Mouse (Mus musculus) adrenal gland, postnatal 14 days (tissue): Measurements from ENCODE around the gene Klk8. TPM values are rescaled to one million over a fixed set of nuclear protein-coding genes. Genes with fewer than 3 reads are reported as not detected.

Source experiments
- DNase-seq: peaks from one replicate; pipeline ENCODE4 v3.0.0; 2021; ENCODE audit warnings: mixed read lengths
- long read RNA-seq, 2 experiments: library from polyadenylated mRNA; stranded (forward); transcript quantifications; one replicate each; pipeline ENCODE4 v2.0.0; 2021
- total RNA-seq: library from RNA; stranded (reverse); gene quantifications from 2 replicates; pipeline ENCODE4 v1.2.3, GENCODE M21; 2021

The Klk8 gene
- 5.0 and 7.3 TPM in 2 replicates for total RNA-seq
- long read RNA-seq, experiment 1, partial matches to known transcripts, result 0 of 1 reads
- long read RNA-seq, experiment 1, other reads (novel, unspliced or antisense), result 0 of 1 reads
- long read RNA-seq, experiment 2, partial matches to known transcripts, result 0 of 3 reads
- long read RNA-seq, experiment 2, other reads (novel, unspliced or antisense), result 1 of 3 reads

DNA sequence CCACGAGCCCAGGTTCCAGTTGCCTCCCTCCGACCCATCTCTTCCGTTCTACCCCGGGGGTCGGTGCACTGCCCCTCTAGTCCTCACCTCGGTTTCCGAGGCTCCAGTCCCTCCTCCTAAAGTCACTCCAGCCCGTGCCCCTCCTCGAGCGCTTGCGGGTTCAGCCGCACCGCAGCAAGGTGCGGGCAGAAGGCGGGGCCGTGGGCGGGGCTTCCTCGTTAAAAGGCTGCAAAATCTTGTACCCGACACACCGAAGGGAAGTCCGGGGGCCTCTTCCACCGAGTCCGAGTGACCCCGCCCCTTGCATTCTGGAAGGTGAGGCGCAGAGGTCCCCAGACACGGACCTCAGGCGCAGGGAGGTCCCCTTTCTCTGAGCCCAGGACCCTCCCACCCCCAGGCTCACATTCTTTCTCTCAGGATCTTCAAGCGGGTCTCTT lies at the start of gene Klk8:
Gene Klk8 (plus strand): TSS at position 245 of the 437 bp plus-strand sequence.
- DNase-seq, result peak; percentile 23

DNA sequence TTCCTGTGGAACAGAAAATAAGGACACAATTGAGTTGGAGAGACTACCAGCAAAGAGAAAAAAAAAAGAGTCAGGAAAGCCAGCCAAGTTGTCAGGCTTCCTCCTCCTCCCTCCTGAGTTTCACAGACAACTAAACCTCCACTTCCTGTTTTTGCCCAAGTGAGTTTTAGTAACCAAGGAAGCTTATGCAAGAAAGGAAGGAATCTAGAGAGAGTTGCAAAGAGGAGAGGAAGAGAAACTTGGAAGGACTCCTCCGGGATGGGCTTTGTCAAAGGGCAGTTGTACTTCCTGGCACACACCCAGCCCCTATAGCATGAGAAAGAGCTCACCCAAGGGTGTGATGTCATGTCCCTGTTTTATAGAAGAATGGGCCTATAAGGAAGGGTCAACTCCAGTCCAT lies 49.6 kb upstream of the Klk8 start:
- peak; percentile 10 for DNase-seq

DNA sequence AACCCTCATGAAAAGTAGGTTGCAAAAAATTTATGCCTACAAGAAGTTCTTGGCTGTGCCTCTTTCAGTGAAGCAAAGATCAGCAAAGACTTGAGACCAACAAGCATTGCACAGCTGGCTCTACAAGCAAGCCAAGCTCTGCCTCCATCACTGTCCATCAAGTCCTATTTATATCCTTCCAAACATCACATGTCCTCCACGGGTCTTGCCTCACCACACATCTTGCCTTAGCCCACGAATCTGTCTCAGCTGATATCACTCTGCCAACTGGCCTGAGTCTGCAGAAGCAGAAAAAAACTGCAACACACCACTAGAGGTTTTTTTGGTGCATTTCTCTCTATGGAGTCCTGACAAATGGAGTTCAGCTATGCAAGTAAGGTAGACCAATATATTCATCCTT lies 44.6 kb upstream of the Klk8 start:
- DNase-seq, result no peak

DNA sequence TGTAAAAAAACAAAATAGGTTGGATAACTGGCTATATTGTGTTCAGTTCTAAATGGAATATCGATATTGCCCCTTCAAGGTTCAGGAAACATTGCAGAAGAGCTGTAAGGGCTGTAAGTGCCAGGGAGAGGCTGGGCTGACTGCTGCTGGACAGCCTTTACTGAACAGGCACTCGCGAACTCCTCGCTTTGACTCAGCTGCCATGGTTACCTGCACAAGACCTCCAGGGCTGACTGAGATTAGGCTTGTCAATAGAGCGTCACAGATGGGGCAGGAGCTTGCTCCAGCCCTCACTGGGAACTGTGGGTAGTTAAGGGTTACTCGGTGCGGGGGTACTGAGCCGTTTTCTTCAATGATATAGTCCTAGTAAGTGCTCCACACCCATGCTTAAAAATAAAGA lies 30.9 kb upstream of the Klk8 start:
- DNase-seq, result no peak

DNA sequence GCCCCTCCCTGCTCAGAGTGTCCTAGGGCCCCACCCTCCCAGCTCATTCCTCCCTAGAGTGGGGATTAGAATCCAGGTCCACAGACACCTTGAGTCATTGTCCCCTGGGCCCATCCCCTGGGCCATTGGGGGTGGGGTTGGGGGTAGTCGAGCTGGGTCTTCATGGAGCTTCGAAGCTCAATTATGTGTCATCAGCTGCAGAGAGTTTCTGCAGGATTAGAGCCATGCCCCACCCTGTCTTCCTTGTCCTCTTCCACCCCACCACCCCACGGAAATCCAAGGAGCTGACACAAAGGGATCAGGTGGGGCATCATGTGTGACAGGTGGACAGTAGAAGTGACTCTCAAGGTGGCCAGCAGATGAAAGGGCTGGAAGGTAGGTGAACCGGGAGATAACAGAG lies 28.8 kb upstream of the Klk8 start, which contains the start of gene Klk12:
Gene Klk12 (plus strand): TSS at position 301 of the 400 bp plus-strand sequence.
- no peak for DNase-seq

DNA sequence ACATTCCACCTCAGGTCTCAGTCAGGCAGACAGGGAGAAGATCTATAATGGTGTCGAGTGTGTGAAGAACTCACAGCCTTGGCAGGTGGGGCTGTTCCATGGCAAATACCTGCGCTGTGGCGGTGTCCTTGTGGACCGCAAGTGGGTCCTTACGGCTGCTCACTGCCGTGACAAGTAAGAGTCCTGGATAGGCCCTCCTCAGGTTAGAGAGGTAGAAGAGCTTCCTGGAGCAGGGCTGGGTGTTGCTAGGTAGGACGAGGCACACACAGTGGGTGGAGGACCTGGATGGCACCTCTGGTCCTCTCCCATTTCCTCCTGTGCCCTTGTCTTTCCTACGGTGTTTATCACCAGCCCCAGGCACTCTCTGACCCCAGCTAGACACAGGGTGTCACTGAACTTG lies 27.7 kb upstream of the Klk8 start:
- no peak for DNase-seq

DNA sequence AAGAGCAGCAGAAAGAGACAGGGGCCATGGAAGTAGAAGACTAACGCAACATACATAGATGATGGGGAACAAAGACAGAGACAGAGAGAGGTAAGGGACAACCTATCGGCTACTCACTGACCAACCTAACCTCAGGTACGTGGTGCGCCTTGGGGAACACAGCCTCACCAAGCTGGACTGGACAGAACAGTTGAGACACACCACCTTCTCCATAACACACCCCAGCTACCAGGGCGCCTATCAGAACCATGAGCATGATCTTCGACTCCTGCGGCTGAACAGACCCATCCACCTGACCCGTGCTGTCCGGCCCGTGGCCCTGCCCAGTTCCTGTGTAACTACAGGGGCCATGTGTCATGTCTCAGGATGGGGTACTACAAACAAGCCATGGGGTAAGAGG lies 26.7 kb upstream of the Klk8 start:
- no peak for DNase-seq

DNA sequence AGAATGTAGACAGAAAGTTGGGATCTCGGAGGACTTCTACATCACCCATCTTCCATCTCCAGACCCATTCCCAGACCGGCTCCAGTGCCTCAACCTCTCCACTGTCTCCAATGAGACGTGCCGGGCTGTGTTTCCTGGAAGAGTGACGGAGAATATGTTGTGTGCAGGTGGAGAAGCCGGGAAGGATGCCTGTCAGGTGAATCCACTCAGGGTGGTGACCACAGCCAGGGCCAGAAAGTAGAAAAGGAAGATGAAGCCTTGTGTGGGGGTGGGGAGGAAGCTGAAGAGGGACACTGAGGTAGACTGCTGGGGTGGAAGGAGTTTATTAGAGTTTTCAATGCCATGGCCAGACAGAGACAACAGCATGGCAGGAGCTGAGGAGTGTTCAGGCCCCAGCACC lies 25.5 kb upstream of the Klk8 start:
- DNase-seq, result no peak

DNA sequence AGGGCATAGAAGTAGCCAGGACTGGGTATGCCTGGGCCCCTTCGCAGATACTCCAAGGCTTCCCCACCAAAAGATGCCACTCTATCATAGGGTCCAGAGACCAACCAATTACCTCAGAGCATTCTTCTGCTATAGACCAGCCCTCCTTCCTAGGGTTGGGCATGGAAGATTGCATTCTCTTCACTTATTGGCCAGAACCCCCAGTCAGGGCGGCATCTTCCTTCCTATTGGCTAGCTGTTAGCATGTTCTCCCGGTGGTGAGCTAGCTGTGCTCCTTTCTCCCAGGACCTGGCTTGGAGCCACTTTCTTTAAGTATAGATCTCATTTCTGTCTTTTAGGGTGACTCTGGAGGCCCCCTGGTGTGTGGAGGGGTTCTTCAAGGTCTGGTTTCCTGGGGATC lies 24.5 kb upstream of the Klk8 start:
- no peak for DNase-seq

DNA sequence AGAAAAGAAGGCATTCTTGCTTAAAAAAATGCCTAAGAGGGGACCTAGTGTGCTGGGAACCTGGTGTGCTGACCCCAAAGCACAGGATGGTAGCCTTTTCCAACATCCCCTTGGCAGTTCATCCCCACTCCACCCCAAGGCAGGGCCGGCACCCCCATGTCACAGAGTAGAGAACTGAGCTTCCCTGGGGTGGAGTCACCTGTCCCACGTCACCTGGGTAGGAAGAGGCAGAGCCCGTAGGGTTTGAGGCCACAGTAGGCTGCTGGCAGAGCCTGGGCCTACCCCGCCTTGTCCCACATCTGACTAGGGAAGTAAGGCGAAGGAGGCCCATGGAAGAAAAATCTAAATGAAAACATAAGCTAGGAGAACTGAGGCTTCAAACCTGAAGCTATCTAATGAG lies 23.0 kb upstream of the Klk8 start, which contains the start of gene Klk11:
Gene Klk11 (plus strand): TSS at position 241 of the 400 bp plus-strand sequence.
- DNase-seq, result no peak

DNA sequence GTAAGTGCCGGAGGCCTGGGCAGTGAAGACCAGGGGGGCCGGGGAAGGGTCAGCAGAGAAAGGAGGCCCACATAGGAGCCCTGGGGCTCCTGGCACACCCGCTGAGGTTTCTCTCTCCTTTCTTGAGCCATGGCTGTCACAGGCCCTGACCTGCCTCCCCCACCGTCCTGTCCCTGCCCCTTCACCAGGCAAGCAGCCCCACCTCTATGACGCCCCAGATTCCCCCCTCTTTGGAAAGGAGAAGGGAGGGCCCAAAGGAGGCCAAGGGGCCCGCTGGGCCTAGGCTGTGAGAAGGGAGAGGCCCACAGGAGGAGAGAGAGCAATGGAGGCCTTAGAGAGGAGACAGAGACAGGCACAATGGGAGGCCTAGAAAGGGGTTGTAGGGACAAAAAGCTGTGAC lies 22.6 kb upstream of the Klk8 start:
- DNase-seq, result no peak

DNA sequence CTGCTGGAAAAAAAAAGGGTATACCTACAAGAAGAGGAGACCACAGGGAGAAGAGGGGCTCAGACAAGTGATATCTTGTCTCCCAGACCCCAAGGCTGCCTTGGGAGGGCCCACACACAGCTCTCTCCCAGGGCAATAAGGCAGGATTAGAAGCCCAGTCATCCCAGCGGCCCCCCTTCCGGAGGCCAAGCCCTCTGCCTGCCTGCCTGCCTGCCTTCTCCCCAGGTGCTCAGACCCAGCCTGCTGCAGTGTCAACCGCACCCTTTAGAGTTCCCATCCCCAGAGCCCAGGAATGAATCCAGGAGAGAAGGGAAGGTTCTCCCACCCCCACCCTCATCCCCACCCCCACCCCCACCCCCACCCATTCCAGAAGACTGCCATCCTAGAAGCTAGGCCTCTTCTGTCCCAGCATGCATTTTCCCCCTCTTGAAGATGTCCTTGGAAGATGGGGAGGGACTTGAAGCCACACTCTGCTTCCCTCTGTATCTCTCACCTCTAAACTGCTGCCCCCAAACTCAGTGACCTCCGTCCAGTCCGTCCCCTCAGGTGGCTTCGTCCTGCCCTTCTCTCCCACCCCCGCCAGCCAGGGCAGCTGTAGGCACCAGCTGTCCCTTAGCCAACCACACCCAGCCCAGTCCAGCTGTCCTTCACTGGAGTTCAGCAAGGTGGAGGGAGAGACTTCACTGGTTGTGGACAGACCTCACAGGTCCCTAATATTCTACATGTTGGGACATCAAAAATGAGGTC lies 21.9 kb upstream of the Klk8 start:
- DNase-seq, result no peak

DNA sequence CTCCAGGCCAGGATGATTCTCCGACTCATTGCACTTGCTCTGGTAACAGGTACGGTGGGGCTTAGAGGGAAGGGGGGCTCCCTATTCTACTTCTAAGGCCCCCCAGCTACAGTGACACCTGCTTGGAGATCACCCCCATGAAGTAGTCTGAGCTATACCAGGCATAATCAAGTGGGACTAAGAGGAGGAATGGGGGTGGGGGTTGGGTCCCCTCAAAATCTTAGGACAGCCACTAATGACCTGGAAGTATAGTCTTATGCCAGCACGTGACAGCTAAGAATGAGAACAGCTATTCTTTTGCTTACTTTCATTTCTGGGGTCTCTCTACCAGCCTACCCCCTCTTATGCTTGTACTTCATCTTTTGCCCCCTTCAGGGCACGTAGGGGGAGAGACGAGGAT lies 20.9 kb upstream of the Klk8 start:
- DNase-seq, result no peak

DNA sequence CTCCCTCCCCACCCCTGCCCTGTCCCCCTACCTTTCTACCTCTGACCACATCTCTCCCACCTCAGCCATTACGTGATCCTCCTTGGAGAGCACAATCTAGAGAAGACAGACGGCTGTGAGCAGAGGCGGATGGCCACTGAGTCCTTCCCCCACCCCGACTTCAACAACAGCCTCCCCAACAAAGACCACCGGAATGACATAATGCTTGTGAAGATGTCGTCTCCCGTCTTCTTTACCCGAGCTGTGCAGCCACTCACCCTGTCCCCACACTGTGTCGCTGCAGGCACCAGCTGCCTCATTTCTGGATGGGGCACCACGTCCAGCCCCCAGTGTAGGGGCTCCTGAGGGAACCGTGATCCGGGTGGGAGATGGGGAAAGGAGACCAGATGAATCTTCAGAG lies 20.0 kb upstream of the Klk8 start:
- no peak for DNase-seq

DNA sequence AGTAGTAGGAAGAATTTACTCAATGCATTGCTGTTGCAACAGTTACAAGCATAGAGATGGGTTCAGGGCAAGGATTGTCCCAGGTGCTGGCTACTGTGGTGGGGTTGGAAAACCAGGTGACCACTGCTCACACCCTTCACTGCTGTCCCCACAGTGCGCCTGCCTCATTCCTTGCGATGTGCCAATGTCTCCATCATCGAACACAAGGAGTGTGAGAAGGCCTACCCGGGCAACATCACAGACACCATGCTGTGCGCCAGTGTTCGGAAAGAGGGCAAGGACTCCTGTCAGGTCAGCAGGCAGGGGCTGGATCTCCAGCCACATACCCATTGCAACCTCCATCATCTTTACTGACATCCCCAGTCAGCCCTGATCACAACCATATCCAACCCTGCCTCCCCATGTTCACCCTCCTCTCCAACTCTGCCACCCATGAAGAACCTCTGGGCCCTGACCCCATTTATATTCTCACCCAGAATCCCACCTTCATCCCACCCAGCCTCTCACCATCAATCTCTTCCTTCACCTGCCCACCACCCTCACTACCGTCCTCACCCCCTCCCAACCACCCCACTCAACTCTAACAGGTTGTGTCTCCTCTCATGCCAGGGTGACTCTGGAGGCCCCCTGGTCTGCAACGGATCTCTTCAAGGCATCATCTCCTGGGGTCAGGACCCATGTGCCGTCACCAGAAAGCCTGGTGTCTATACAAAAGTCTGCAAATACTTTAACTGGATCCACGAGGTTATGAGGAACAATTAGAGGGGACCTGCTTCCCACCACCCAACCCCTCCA lies 19.0 kb upstream of the Klk8 start:
- no peak for DNase-seq

DNA sequence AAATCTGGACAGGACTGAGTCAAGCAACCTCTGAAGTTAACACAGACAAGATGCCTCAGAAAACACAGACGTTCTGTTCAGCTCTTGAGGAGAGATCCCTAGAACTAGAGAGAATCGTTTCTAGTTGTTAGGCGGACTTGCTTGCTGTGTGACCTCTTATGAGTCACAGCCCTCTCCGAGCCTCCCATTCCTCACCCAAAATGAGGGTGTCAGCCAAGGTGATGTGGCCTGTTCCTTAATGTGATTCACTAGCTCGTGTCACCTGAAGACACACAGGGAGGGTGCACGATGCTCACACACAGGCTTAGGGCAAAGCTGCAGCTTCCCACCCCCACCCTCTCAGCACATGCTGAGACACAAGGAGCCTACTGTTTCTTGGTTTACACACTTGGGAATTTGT lies 17.1 kb upstream of the Klk8 start:
- no peak for DNase-seq

DNA sequence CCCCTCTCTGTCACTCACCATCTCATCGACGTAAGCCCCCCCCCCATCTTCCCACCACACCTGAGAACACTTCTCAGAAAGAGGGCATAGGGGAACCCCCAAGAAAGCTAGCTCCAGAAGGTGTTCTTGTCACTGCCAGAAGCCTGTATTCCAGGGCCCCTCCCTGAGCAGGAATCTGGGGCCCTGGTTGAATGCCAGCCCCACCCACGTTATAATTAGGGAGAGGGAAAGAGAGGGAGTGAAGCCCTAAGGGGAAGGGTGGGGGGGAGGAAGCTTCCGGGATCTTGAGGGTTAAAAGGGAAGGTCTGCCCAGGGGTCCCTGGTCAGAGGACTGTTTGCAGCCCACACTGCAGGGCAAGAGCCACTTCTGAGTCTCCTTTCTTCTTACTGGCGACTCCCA lies 16.6 kb upstream of the Klk8 start, which contains the start of gene Klk10:
Gene Klk10 (plus strand): TSS at position 290 of the 400 bp plus-strand sequence.
- DNase-seq, result no peak

DNA sequence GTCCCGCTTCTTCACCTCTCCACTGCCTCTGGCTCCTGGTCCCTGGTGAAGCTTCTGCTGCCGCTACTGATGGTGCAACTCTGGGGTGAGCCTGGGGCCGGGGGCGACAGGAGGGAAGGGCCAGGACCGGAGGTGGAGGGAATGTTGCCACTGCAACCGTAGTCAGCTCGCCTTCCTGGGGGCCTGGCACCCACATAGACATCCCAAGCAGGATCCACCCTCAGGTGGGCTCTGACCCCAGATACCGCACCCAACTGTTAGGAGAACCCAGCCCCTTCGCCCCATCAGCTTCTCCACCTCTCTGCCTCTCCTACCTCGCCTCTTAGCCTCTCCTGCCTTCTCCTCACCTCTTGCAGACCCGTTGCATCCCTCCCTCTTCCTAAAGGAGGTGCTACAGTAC lies 15.8 kb upstream of the Klk8 start:
- no peak for DNase-seq

DNA sequence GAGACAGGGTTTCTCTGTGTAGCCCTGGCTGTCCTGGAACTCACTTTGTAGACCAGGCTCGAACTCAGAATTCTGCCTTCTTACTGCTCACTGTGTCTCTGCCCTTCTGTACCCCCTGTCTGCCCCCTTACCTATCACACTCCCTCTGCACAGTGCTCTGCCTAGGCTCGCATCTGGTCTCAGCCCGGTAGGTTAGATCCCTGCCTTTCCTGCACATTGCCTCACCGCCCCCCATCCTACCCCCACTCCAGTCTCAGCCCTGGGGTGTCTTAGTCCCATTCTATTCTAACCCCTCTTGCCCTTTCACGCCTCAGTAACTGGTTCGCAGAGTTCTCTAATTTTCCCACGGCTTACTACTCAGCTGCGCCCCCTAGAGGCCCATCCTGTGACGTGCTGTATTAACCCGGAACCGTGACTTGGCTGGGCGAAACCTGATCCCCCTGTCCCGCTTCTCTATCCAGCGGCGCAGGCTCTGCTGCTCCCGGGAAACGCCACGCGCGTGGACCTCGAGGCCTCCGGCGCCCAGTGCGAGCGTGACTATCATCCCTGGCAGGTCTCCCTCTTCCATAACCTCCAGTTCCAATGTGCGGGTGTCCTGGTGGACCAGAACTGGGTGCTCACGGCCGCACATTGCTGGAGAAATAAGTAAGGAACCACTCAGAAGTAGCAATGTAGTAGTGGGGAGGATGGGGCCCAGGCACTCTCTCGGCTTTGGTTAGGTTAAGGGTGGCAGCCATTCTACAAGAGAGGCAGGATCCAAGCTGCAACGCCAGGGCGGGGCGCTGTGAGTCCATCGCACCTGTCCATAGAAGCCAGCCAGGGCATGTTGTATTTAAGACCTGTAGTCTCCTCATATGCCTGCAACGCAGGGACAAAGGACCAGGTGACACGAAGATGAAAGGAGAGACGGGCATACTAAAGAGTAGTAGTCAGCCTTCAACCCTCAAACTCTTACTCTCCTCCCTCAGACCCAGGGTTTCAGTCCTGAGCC lies 14.8 kb upstream of the Klk8 start:
- peak; percentile 87 for DNase-seq

DNA sequence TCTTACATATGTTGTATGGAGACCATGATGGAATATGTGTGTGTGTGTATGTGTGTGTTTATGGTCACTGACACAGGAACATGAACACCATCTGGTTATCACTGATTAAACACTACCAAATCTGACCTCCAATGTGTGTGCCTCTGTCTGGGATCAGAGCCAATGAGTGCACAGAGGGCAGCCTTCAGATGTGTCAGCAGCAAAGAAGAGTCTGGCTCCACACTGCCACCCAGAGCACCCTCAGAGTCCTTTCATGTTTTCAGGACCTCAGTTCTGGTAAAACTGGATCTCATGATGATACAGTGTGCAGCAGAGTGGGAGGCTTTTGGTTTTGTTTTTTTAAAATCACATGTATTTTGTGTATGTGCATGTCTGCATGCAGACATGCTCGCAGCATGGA lies 12.1 kb upstream of the Klk8 start:
- peak; percentile 72 for DNase-seq

DNA sequence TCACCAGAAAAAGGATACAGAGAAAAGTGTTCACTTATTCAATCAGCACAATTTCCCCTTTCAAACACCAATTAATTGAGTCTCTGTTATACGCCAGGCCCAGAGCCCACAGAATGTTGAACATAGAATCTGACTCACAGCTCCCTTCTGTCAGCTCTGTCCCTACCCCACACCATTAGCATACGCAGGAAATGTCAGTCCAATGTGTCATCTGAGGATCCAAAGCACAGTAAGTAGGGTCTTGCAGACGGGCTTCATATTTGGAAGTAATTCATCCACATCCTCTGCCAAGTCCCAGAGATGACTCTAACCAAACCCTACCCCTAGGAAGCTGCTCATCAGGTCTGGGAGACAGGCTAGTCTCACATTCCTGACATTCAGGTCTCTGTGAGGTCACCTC lies 9.3 kb upstream of the Klk8 start:
- DNase-seq, result no peak

DNA sequence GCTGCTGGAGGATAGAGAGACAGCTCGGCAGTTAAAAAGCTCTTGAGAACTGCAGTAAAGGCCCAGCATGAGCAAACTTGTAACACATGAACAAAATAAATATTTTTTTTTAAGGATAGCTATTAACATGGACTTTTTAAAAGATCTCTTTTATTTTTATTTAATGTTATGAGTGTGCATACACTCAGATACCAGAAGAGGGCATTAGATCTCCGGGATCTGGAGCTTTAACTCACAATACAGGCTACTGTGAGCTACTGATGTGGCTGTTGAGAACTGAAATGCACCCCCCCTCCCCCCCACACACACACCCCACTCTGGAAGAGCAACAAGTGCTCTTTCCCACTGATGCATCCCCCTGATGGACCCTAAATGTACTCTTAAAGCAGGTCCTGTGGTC lies 8.1 kb upstream of the Klk8 start:
- DNase-seq, result no peak
